Mouse (Mus musculus) forebrain, embryonic 10.5 days (tissue): ENCODE data around the gene Atp6v1a. TPM values are rescaled to one million over a fixed set of nuclear protein-coding genes. Genes with fewer than 3 reads are reported as not detected.

Experiments
- DNase-seq: peaks from one replicate; pipeline ENCODE4 v3.0.0-alpha.2; 2017; ENCODE audit warnings: low spot score; ENCODE audit errors: extremely low spot score
- H3K27ac ChIP-seq: fragments of 300-500 bp; sonication (generic); 2 replicates; pipeline ENCODE4 v1.5.1; 2016; ENCODE audit warnings: mild to moderate bottlenecking
- H3K27me3 ChIP-seq: fragments of 300-500 bp; sonication (generic); 2 replicates; pipeline ENCODE4 v1.6.1; 2016; ENCODE audit warnings: mild to moderate bottlenecking; ENCODE audit not compliant: poor library complexity, severe bottlenecking
- H3K36me3 ChIP-seq: fragments of 300-500 bp; sonication (generic); replicated peaks from 2 replicates; pipeline ENCODE4 v1.6.1; 2016; ENCODE audit warnings: mild to moderate bottlenecking, moderate library complexity
- H3K4me1 ChIP-seq: fragments of 300-500 bp; sonication (generic); 2 replicates; pipeline ENCODE4 v1.6.1; 2016
- H3K4me3 ChIP-seq: fragments of 300-500 bp; sonication (generic); 2 replicates; pipeline ENCODE4 v1.5.1; 2016; ENCODE audit warnings: mild to moderate bottlenecking, moderate library complexity
- H3K9me3 ChIP-seq: fragments of 300-500 bp; sonication (generic); 2 replicates; pipeline ENCODE4 v1.6.1; 2016; ENCODE audit warnings: mild to moderate bottlenecking, moderate library complexity
- WGBS: fragments of 180-500 bp; shearing (Covaris S2); methylation state at CpG from one replicate; pipeline ENCODE4 v1.1.7; 2016; 5-methylcytosine and 5-hydroxymethylcytosine counted together
- polyA plus RNA-seq: library from polyadenylated mRNA; unstranded; fragments of >200 nt; fragmentation: Nextera tagmentation; extraction: Ambion mirVana; gene quantifications from 2 replicates; pipeline ENCODE4 v1.2.1, GENCODE M21; 2016

Gene Atp6v1a
- polyA plus RNA-seq, 1 experiment from 2014 or later = 42.0 TPM

DNA sequence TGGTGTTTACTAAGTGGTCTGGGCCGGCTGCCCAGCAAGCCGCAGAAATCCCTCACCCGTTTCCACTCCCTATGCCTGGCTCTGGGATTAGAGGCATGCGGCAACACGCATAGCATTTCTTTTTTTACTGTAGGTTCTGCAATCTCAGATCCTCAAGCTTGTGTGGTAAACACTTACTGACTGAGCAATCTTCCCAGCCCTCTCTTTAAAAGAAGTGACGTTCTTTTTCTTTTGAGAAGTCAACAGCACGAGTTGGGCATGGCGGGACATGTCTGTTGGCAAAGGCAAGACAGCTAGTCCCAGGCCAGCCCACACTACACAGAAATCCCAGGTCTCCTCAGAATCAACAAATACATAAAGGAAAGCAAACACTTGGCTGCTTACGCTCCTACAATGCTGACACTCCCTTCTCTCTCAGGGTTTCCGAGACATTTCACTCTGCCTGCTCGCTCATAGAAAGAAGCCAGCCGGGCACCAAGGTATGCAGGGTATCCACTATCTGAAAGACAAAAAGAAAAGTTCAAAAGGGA is 38.3 kb downstream of the Atp6v1a start:
- Histone ChIP-seq H3K4me1 (no peaks in the 10 kb centered on the region), H3K27me3 (no peaks in the 10 kb centered on the region), H3K36me3 (peaks cover 77% of the 10 kb centered on the region), H3K4me3 (no peak overlapping the region), H3K27ac (no peak overlapping the region), H3K9me3 (no peaks in the 10 kb centered on the region)
- 94% methylated on average over 12 of the region's 12 CpGs for WGBS
- no peak for DNase-seq

DNA sequence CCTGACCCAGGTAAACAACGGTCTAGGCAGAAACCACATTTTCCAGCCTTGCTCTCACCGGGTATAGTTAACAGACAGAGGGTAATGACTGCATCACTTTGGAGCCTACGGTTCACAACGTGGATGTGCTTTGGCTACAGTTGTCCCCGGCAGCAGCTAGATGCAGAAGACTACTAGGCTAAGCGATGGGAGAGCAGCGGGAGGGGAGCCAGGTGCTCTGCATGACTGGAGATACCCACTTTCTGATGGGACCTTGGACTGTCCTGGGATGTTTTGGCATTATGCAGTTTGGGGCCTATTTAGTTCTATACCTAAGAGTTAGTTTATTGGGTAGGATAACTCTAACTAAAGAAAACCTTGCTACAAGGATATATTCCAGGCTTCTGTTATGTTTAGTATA is 40.1 kb downstream of the Atp6v1a start:
- H3K9me3 ChIP-seq = no peaks in the 10 kb centered on the region
- 97% methylated on average over 7 of the region's 7 CpGs for WGBS
- no peaks in the 10 kb centered on the region for H3K27me3 ChIP-seq
- no peak for DNase-seq
- no peaks in the 10 kb centered on the region for H3K4me1 ChIP-seq
- H3K27ac ChIP-seq = no peak overlapping the region
- H3K4me3 ChIP-seq = no peak overlapping the region
- H3K36me3 ChIP-seq = peaks cover 84% of the 10 kb centered on the region

DNA sequence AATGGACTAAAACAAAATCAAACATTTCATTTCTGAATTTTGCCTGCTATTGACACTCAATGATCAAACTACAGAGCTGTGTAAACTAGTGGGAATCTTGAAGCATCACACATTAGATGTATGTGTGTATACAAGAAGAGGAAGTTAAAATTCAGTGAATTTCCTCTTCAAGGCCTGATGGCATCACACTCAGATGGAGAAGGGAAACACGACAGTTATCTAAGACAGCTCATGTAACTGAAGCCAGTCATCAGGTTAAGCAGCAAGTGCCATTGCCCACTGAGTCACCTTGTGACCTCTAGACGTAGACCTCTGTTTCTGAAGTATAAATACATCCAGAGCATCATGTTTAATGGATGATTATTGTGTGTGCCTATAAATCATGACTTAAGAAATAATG is 51.9 kb downstream of the Atp6v1a start:
- H3K4me1 ChIP-seq = no peaks in the 10 kb centered on the region
- no peak overlapping the region for H3K4me3 ChIP-seq
- DNase-seq = no peak
- no peak overlapping the region for H3K27ac ChIP-seq
- no peaks in the 10 kb centered on the region for H3K27me3 ChIP-seq
- WGBS = 83% methylated on average over 2 of the region's 2 CpGs
- no peaks in the 10 kb centered on the region for H3K9me3 ChIP-seq
- peaks cover 95% of the 10 kb centered on the region for H3K36me3 ChIP-seq

DNA sequence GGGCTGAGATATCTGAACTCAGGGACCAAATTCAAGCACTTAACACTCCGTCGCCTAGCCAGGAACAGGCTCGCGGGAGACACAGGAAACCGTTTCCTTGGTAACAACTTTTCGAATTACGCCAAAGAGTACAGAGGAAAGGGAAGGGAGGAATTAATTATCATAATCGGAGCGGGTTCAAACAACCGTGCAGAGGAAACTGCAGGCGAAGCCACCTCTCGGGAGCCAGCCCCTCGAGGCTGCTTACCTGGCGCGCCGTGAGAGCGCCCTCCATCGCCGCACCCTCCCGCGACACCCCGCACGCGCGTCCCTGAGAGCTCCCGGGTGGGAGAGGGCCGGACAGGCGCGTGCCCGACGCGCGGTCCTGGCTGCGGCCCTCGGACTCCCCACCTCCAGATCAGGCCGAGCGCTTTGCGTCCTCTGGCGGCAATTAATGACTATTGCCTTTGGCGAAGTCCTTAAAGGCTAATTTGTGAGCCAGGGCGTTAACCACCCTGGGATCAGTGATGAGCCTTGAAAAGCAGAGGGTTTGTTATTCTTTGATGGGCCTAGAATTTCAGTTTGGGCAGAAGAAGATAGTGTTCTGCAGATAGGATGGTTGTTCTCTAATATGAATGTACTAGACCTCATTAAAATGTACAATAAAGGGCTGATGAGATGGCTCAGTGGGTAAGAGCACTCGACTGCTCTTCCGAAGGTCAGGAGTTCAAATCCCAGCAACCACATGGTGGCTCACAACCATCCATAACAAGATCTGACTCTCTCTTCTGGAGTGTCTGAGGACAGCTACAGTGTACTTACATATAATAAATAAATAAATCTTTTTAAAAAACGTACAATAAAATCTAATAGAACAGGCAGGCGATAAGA is 76.2 kb downstream of the Atp6v1a start, which contains the start of gene Gramd1c:
TSS of gene Gramd1c (minus strand) at position 321 of the 870 bp plus-strand sequence.
- Histone ChIP-seq H3K27ac (peak within 1 kb of the TSS; percentile 85), H3K4me1 (peaks cover 4% of the 10 kb centered on the region; the same call in 1 of the 2 replicates), H3K9me3 (no peaks in the 10 kb centered on the region), H3K36me3 (no peaks in the 10 kb centered on the region), H3K27me3 (no peaks in the 10 kb centered on the region; the same call in 1 of the 2 replicates), H3K4me3 (peak within 1 kb of the TSS; percentile 65)
- whole genome bisulfite sequencing = 8% methylated on average over 45 of the region's 45 CpGs
- DNase-seq = peak; percentile 74

DNA sequence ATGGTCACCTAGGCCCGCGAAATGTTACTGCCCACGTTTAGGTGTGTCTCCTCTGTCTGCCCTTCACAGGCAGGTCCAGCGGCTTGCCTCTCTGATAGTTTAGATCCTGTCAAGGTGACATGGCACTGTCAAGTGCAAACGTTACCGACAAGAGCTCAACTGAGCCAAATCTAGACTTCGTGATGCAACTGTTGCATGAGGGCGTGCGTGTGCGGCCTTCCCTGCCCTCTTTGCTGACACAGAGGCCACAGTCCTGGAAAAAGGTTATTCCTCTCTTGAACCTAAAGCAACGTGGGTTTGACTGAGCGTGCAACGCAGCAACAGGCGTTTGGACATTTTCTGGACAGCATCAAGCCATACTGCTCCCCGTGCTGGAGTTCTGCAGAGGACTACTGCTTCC is 78.2 kb downstream of the Atp6v1a start:
- Histone ChIP-seq H3K36me3 (no peaks in the 10 kb centered on the region), H3K27ac (no peak overlapping the region), H3K9me3 (no peaks in the 10 kb centered on the region), H3K27me3 (no peaks in the 10 kb centered on the region; the same call in 1 of the 2 replicates), H3K4me3 (no peak overlapping the region), H3K4me1 (peaks cover 4% of the 10 kb centered on the region; the same call in 1 of the 2 replicates)
- DNase-seq = no peak
- 92% methylated on average over 15 of the region's 15 CpGs for WGBS

DNA sequence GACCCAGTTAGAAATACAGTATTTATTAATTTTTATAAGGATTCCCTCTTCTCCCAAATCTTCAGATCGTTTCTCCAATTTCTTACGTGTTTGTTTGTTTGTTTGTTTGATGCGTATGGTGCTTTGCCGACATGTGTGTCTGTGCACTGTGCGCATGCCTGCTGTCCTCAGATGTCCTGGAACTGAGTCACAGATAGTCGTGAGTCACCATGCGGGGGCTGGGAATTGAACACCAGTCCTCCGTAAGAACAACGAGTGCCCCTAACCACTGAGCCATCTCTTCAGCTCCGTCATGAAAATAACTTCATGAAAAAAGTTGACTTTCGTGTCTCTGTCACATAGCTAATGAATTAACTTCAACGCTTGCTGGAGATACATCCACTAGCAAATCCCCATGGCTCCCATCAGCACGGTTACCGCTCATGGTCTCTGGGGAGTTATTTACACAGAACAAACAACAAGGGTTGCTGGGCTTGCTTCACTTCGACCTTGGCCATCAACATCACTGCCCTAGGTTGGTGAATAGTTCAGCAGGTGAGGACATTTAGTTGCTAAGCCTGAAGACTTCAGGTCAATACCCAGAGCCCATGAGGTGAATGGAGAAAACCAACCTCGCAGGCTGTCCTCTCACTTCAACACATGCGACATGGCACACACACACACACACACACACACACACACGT is 78.8 kb downstream of the Atp6v1a start:
- peaks cover 4% of the 10 kb centered on the region; the same call in 1 of the 2 replicates for H3K4me1 ChIP-seq
- DNase-seq = no peak
- 93% methylated on average over 18 of the region's 18 CpGs for WGBS

DNA sequence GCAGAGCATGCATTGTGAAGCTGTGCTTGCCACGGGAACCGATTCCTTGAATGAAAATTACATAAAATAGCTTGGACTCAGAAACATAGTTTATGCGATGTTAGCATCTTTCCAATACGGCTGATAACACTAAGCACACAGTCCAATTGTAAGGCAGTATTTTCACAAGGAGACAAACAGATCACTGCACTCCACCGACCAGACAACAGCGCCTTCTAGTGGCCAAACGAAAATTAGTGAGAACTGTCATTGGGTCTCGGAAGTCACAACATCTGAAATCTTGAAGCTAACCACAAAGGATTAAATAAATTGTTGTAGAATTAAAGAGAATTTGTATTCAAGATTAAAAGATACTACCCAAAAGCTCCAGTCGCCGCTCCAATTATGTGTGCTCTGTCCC is 80.8 kb downstream of the Atp6v1a start:
- peak; percentile 64 for DNase-seq
- Histone ChIP-seq H3K36me3 (no peaks in the 10 kb centered on the region), H3K27me3 (no peaks in the 10 kb centered on the region), H3K27ac (no peak overlapping the region), H3K9me3 (no peaks in the 10 kb centered on the region), H3K4me3 (no peak overlapping the region), H3K4me1 (peaks cover 4% of the 10 kb centered on the region; the same call in 1 of the 2 replicates)
- 33% methylated on average over 10 of the region's 10 CpGs for WGBS

More for the DNA sequence above, 78.8 kb downstream of the Atp6v1a start:
- H3K27me3 ChIP-seq = no peaks in the 10 kb centered on the region; the same call in 1 of the 2 replicates
- no peaks in the 10 kb centered on the region for H3K9me3 ChIP-seq
- H3K36me3 ChIP-seq = no peaks in the 10 kb centered on the region
- no peak overlapping the region for H3K4me3 ChIP-seq
- H3K27ac ChIP-seq = no peak overlapping the region

DNA sequence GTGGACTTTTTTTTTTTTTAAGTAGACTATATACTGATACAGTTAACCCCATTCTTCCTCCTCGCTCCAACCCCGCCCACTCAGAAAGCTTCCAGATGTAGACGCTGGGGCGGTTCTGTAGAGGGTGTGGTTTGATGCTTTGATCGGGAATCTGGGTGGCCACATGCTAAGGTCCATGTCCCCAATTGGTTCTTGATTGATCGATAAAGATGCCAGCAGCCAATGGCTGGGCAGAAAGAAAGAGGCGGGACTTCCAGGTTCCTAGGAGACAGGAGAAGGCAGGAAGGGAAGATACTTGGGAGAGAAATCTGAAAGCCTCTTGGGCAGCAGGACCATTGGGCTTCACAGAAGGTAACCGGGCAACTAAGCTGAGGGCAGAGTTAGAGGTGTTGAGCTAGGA is 83.7 kb downstream of the Atp6v1a start:
- Histone ChIP-seq H3K27me3 (no peaks in the 10 kb centered on the region), H3K4me3 (no peak overlapping the region), H3K9me3 (no peaks in the 10 kb centered on the region), H3K27ac (no peak overlapping the region), H3K36me3 (no peaks in the 10 kb centered on the region), H3K4me1 (no peaks in the 10 kb centered on the region)
- 62% methylated on average over 8 of the region's 8 CpGs for WGBS
- DNase-seq = no peak

DNA sequence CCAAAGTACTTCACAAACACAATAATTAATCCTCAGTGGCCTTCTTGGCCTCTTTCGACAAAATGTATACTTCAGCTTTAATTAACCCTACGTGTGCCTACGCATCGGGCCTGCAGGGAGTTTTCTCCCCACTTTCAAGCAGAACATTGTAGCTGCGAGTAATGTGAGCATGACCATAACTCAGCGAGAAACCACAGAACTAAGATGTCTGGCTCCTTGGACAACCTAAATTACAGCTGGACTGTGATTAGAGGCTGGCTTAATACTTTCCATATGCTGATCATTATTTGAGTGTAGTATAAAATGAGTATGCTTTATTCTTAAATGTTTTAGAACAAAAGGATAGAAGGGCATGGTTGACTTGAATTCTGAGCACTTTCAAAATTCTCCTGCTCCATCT is 86.2 kb downstream of the Atp6v1a start:
- no peaks in the 10 kb centered on the region for H3K36me3 ChIP-seq
- H3K9me3 ChIP-seq = no peaks in the 10 kb centered on the region
- H3K27me3 ChIP-seq = no peaks in the 10 kb centered on the region
- H3K27ac ChIP-seq = no peak overlapping the region
- WGBS = 80% methylated on average over 6 of the region's 6 CpGs
- no peak overlapping the region for H3K4me3 ChIP-seq
- H3K4me1 ChIP-seq = no peaks in the 10 kb centered on the region
- no peak for DNase-seq

DNA sequence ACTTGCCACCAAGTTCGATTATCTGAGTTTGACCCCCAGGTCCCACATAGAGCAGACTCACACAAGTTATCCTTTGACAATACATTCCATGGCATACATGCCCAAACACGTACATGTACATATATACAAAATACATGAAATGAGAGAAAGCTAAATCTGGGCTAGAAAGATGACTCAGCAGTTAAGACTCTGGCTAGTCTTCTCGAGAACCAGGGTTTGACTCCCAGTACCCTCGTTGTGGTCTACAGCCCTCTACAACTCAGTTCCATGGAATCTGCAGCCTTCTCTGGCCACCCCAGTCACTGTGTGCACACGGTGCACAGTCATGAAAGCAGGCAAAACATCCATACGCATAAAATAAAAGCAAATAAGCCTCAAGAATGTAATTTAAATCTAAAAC is 87.1 kb downstream of the Atp6v1a start:
- no peak overlapping the region for H3K4me3 ChIP-seq
- H3K27ac ChIP-seq = no peak overlapping the region
- no peaks in the 10 kb centered on the region for H3K27me3 ChIP-seq
- H3K4me1 ChIP-seq = no peaks in the 10 kb centered on the region
- H3K9me3 ChIP-seq = no peaks in the 10 kb centered on the region
- WGBS = 87% methylated on average over 6 of the region's 6 CpGs
- DNase-seq = no peak
- no peaks in the 10 kb centered on the region for H3K36me3 ChIP-seq

DNA sequence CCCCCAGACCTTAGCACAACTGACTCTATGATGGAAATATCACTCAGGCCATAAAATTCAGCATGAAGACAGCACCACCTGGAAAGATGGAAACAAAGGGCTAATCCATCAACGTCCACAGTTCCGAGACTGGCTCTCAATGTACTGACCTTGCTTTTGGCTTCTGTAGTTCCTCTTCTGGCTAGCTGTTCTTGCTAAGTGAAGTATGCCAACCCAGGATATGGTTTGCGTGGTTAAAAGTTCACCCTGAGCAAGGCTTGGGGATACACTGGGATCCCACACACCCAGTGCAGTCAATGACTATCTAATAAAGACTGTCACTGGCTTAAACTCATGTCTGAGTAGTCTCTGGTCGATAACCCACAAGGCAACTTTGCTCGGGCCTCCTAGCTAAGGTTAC is 89.4 kb downstream of the Atp6v1a start:
- Histone ChIP-seq H3K36me3 (no peaks in the 10 kb centered on the region), H3K4me1 (no peaks in the 10 kb centered on the region), H3K4me3 (no peak overlapping the region), H3K27me3 (no peaks in the 10 kb centered on the region), H3K27ac (no peak overlapping the region), H3K9me3 (no peaks in the 10 kb centered on the region; the same call in 1 of the 2 replicates)
- DNase-seq = no peak
- 94% methylated on average over 5 of the region's 5 CpGs for WGBS

DNA sequence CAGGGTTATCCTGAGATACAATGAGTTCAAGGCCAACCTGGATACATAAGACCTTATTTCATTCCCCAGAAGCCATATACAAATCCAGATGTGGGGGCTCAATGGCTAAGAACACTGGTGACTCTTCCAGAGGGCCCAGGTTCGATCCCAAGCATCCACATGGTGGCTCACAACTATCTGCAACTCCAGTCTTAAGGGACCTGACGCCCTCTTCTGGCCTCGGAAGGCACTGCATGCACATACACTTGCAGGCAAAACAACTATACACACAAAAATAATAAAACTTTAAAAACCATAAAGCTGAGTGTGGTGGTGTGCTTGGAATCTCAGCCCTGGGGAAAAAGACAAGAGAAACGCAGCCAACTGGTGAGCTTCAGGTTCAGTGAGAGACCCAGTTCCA is 100.4 kb downstream of the Atp6v1a start:
- Histone ChIP-seq H3K36me3 (no peaks in the 10 kb centered on the region), H3K9me3 (0 out of 2 replicates have a peak, but pooled peaks cover 3% of the 10 kb centered on the region), H3K27me3 (no peaks in the 10 kb centered on the region), H3K27ac (no peak overlapping the region), H3K4me1 (no peaks in the 10 kb centered on the region), H3K4me3 (no peak overlapping the region)
- WGBS = 82% methylated on average over 4 of the region's 4 CpGs
- no peak for DNase-seq
